ENCODE assay signal across 18 mouse cellular contexts in the genomic region with DNA sequence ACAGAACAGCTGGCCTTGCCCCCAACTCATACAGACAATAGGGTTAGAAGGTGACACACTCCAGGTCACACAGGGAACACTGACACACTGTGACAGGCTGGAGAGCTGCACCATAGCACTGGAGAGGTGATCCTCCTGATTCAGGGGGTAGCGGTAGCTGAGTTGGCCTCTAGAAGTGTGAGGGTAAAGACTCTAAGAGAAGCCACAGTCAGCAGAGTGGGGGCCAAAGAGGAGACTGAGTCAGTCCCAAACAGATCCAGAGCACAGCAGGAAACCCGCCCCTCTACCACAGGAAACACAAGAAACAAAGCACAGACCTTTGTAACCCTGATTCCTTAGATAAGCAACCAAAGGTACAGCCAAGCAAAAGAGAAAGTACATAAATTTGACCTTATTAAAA. TPM values are rescaled to one million over a fixed set of nuclear protein-coding genes. Genes with fewer than 3 reads are reported as not detected.
A peak's percentile ranks its signal among the peaks of the same experiment; 100 is the strongest.
DNase-seq lines count a peak whose midpoint lies in the region; ATAC-seq and TF ChIP-seq lines count a peak whose summit lies in the region.
"Had no signal": no experiment of that assay in that cellular context is flagged by ENCODE, and none has a peak within 500 bp of the region (broad histone marks: within the 10 kb centered on the region; RNA-seq: fewer than 3 reads in every experiment).

No protein-coding gene starts in this region.

- no peak for TF ChIP-seq CTCF in midbrain, postnatal 0 days (IDR thresholded peaks at IDR 0.05)

- DNase-seq in CD4-positive, CD25-positive, alpha-beta regulatory T cell, adult 2 months (ENCODE audit: low read depth, low spot score), result peak; percentile 58
- DNase-seq in thymus, postnatal 10 days (ENCODE audit: low spot score in 2 of 2), result peak; percentile 36 to 48
- no peak for DNase-seq in gastrocnemius, adult 18-20 months (ENCODE audit: low spot score)
- no peak for DNase-seq in adrenal gland, postnatal 10 days
- DNase-seq in midbrain, postnatal 0 days (ENCODE audit: low spot score), result no peak
- DNase-seq: adrenal gland, postnatal 36 days; cerebellum, adult 9-11 months; gastrocnemius, postnatal 25 days; heart, postnatal 36 days; kidney, adult 9 months; kidney, postnatal 36 days; layer of hippocampus, adult 9-11 months; lung, embryonic 14.5 days had no signal

- no peak overlapping the region for H3K27ac ChIP-seq in midbrain, postnatal 0 days (ENCODE audit: low read depth, low read length)
- H3K27ac ChIP-seq: macrophage had no signal

- H3K4me1 ChIP-seq in midbrain, postnatal 0 days (ENCODE audit: insufficient read depth, low read length), result no peaks in the 10 kb centered on the region

- no peak overlapping the region for H3K4me2 ChIP-seq in midbrain, postnatal 0 days (ENCODE audit: low read depth, low read length, poor library complexity, severe bottlenecking)
- H3K4me2 ChIP-seq: heart, embryonic 11.5 days; lung, embryonic 14.5 days had no signal

- 95% methylated on average over 2 of the region's 2 CpGs for WGBS in midbrain, postnatal 0 days

- H3K9me3 ChIP-seq in midbrain, postnatal 0 days (ENCODE audit: low read length), result no peaks in the 10 kb centered on the region

- peak; percentile 98 for ATAC-seq in activated CD4-positive, CD25-positive, alpha-beta regulatory T cell, adult 4 months
- 0 out of 2 replicates have a peak, but pooled peaks have one; percentile 30 for ATAC-seq in megakaryocyte, adult 5-6 weeks (ENCODE audit: poor library complexity, severe bottlenecking)
- no peak for ATAC-seq in midbrain, postnatal 0 days (ENCODE audit: low FRiP score)
- ATAC-seq: midbrain, embryonic 16.5 days had no signal

- H3K36me3 ChIP-seq in midbrain, postnatal 0 days (ENCODE audit: insufficient read depth, low read length), result peaks cover 8% of the 10 kb centered on the region

- no peak overlapping the region for H3K9ac ChIP-seq in midbrain, postnatal 0 days (replicated peaks; ENCODE audit: low read length, poor library complexity, severe bottlenecking)
- H3K9ac ChIP-seq: lung, embryonic 14.5 days had no signal

- no peak overlapping the region for H3K4me3 ChIP-seq in midbrain, postnatal 0 days (ENCODE audit: low read depth, low read length)

- no peaks in the 10 kb centered on the region for H3K27me3 ChIP-seq in midbrain, postnatal 0 days (ENCODE audit: insufficient read depth, low read length)

RNA-seq across cellular contexts. Expression of gene Adat1, which starts 15.8 kb away (rescaled TPM):
- polyA plus RNA-seq in activated CD4-positive, CD25-positive, alpha-beta regulatory T cell, adult 4 months (2017; shearing (Covaris generic)), result 1 to 10 TPM; 3.9 to 4.1 TPM
- total RNA-seq in megakaryocyte, adult 5-6 weeks (2015), result 0.83 and 1.1 TPM in 2 replicates
- 1.5 and 1.7 TPM in 2 replicates for total RNA-seq in megakaryocyte, adult 5-6 weeks (2017)
- 1 to 10 TPM; 1.6 to 2.1 TPM for total RNA-seq in gastrocnemius, adult 18-20 months (2021)
- 1 to 10 TPM; 3.2 to 4.3 TPM for total RNA-seq in adrenal gland, postnatal 10 days (2021)
- total RNA-seq in midbrain, postnatal 0 days (2014; rRNA removed), result 3.4 and 5.2 TPM in 2 replicates
- polyA plus RNA-seq in midbrain, postnatal 0 days (2015; fragmentation: Nextera tagmentation; extraction: Ambion mirVana), result 3.8 and 4.7 TPM in 2 replicates

RNA-seq across cellular contexts. Expression of gene Kars, which starts 34.8 kb away (rescaled TPM):
- polyA plus RNA-seq in activated CD4-positive, CD25-positive, alpha-beta regulatory T cell, adult 4 months (2017; shearing (Covaris generic)), result 100 to 1,000 TPM; 142 to 152 TPM
- 42.1 and 50.9 TPM in 2 replicates for total RNA-seq in megakaryocyte, adult 5-6 weeks (2015)
- total RNA-seq in megakaryocyte, adult 5-6 weeks (2017), result 73.4 and 79.0 TPM in 2 replicates
- 100 to 1,000 TPM; 135 TPM for total RNA-seq in gastrocnemius, adult 18-20 months (2021)
- 100 to 1,000 TPM; 107 to 114 TPM for total RNA-seq in adrenal gland, postnatal 10 days (2021)
- 88.6 and 106 TPM in 2 replicates for total RNA-seq in midbrain, postnatal 0 days (2014; rRNA removed)
- 160 and 163 TPM in 2 replicates for polyA plus RNA-seq in midbrain, postnatal 0 days (2015; fragmentation: Nextera tagmentation; extraction: Ambion mirVana)

RNA-seq across cellular contexts. Expression of gene Terf2ip, which starts 34.9 kb away (rescaled TPM):
- 1 to 10 TPM; 9.0 to 9.3 TPM for polyA plus RNA-seq in activated CD4-positive, CD25-positive, alpha-beta regulatory T cell, adult 4 months (2017; shearing (Covaris generic))
- total RNA-seq in megakaryocyte, adult 5-6 weeks (2015), result 9.4 and 11.9 TPM in 2 replicates
- total RNA-seq in megakaryocyte, adult 5-6 weeks (2017), result 11.4 and 13.3 TPM in 2 replicates
- total RNA-seq in gastrocnemius, adult 18-20 months (2021), result 10 to 100 TPM in 1 of 2 experiments, 1 to 10 TPM in 1; 9.5 to 10.0 TPM
- total RNA-seq in adrenal gland, postnatal 10 days (2021), result 10 to 100 TPM; 15.4 to 16.1 TPM
- 55.5 and 75.0 TPM in 2 replicates for total RNA-seq in midbrain, postnatal 0 days (2014; rRNA removed)
- 65.4 and 74.9 TPM in 2 replicates for polyA plus RNA-seq in midbrain, postnatal 0 days (2015; fragmentation: Nextera tagmentation; extraction: Ambion mirVana)

RNA-seq across cellular contexts. Expression of gene Gabarapl2, which starts 35.8 kb away (rescaled TPM):
- 100 to 1,000 TPM; 244 to 264 TPM for polyA plus RNA-seq in activated CD4-positive, CD25-positive, alpha-beta regulatory T cell, adult 4 months (2017; shearing (Covaris generic))
- 69.8 and 82.1 TPM in 2 replicates for total RNA-seq in megakaryocyte, adult 5-6 weeks (2015)
- 46.0 and 55.7 TPM in 2 replicates for total RNA-seq in megakaryocyte, adult 5-6 weeks (2017)
- total RNA-seq in gastrocnemius, adult 18-20 months (2021), result 100 to 1,000 TPM in 1 of 2 experiments, 10 to 100 TPM in 1; 91.4 to 110 TPM
- 100 to 1,000 TPM; 119 to 121 TPM for total RNA-seq in adrenal gland, postnatal 10 days (2021)
- total RNA-seq in midbrain, postnatal 0 days (2014; rRNA removed), result 117 and 121 TPM in 2 replicates
- polyA plus RNA-seq in midbrain, postnatal 0 days (2015; fragmentation: Nextera tagmentation; extraction: Ambion mirVana), result 459 and 469 TPM in 2 replicates

RNA-seq across cellular contexts. Expression of gene Gm6793, which starts 38.5 kb away (rescaled TPM):
- polyA plus RNA-seq in activated CD4-positive, CD25-positive, alpha-beta regulatory T cell, adult 4 months (2017; shearing (Covaris generic)), result 1 to 10 TPM in 1 of 2 experiments, under 1 TPM in 1; 0.33 to 1.4 TPM
- 0.41 and 1.9 TPM in 2 replicates for total RNA-seq in megakaryocyte, adult 5-6 weeks (2015)
- 0.07 and 0.20 TPM in 2 replicates for total RNA-seq in megakaryocyte, adult 5-6 weeks (2017)
- total RNA-seq in gastrocnemius, adult 18-20 months (2021), result not detected
- under 1 TPM in 1 of 2 experiments, not detected in 1; 0.85 TPM for total RNA-seq in adrenal gland, postnatal 10 days (2021)
- not detected in 2 replicates for total RNA-seq in midbrain, postnatal 0 days (2014; rRNA removed)
- polyA plus RNA-seq in midbrain, postnatal 0 days (2015; fragmentation: Nextera tagmentation; extraction: Ambion mirVana), result 0.36 and 0.99 TPM in 2 replicates
- total RNA-seq: gastrocnemius, postnatal 25 days; heart, postnatal 36 days had no signal
- polyA plus RNA-seq: macrophage had no signal

Comparison
In these comparisons a context has a peak if more than half of its experiments do, and no peak if none do; other contexts are left out.
1. DNase-seq: peak in CD4-positive, CD25-positive, alpha-beta regulatory T cell, adult 2 months (single experiment) and thymus, postnatal 10 days (2 of 2); none in gastrocnemius, adult 18-20 months (single experiment), adrenal gland, postnatal 10 days (single experiment) and midbrain, postnatal 0 days (single experiment).